Mouse (Mus musculus) hindbrain, postnatal 0 days (tissue): ENCODE data around the gene Tspear. TPM values are rescaled to one million over a fixed set of nuclear protein-coding genes. Genes with fewer than 3 reads are reported as not detected.
"Not testable (repeated sequence)": the region's sequence is repeated elsewhere in the genome, so short reads cannot be mapped to it uniquely, and the experiment has no call there.

Experiments used
- ATAC-seq: fragments of 200-750 bp; cut with Nextera tagmentation; 2 replicates; pipeline ENCODE4 v1.8.0; 2017; ENCODE audit warnings: mild to moderate bottlenecking, moderate TSS enrichment, moderate library complexity
- DNase-seq: peaks from one replicate; pipeline ENCODE4 v3.0.0-alpha.2; 2015; ENCODE audit warnings: low spot score
- H3K27ac ChIP-seq: fragments of 300-500 bp; sonication (generic); 2 replicates; pipeline ENCODE4 v1.5.1; 2014; ENCODE audit warnings: mild to moderate bottlenecking
- H3K27me3 ChIP-seq: fragments of 300-500 bp; sonication (generic); 2 replicates; pipeline ENCODE4 v1.6.1; 2014; ENCODE audit warnings: low read length, mixed read lengths; ENCODE audit not compliant: insufficient read depth
- H3K36me3 ChIP-seq: fragments of 300-500 bp; sonication (generic); 2 replicates; pipeline ENCODE4 v1.6.1; 2014; ENCODE audit warnings: low read length, mixed read lengths; ENCODE audit not compliant: insufficient read depth
- H3K4me1 ChIP-seq: fragments of 300-500 bp; sonication (generic); 2 replicates; pipeline ENCODE4 v1.6.1; 2014; ENCODE audit warnings: antibody characterized with exemption, low read length, mixed read lengths; ENCODE audit not compliant: insufficient read depth
- H3K4me2 ChIP-seq: fragments of 300-500 bp; sonication (generic); 2 replicates; pipeline ENCODE4 v1.6.1; 2014; ENCODE audit warnings: low read depth, mild to moderate bottlenecking, low read length, moderate library complexity, mixed read lengths
- H3K4me3 ChIP-seq: fragments of 300-500 bp; sonication (generic); 2 replicates; pipeline ENCODE4 v1.5.1; 2014; ENCODE audit warnings: low read length
- H3K9ac ChIP-seq: fragments of 300-500 bp; sonication (generic); replicated peaks from 2 replicates; pipeline ENCODE4 v1.6.1; 2014; ENCODE audit warnings: mild to moderate bottlenecking, low read length, moderate library complexity, mixed read lengths
- H3K9me3 ChIP-seq: fragments of 300-500 bp; sonication (generic); 2 replicates; pipeline ENCODE4 v1.6.1; 2016; ENCODE audit warnings: low read length, mixed read lengths
- CTCF ChIP-seq: IDR thresholded peaks from 2 replicates; pipeline ENCODE4 v1.5.1; 2016; ENCODE audit warnings: antibody characterized with exemption, control low read depth, low read depth
- WGBS: fragments of 180-500 bp; shearing (Covaris S2); extraction: QIAGEN DNeasy Blood & Tissue Kit; methylation state at CpG from one replicate; pipeline ENCODE4 v1.1.7; 2014; 5-methylcytosine and 5-hydroxymethylcytosine counted together
- polyA plus RNA-seq: library from polyadenylated mRNA; unstranded; fragments of >200 nt; fragmentation: Nextera tagmentation; extraction: Ambion mirVana; gene quantifications from 2 replicates; pipeline ENCODE4 v1.2.1, GENCODE M21; 2015
- total RNA-seq: library from RNA; depleted of rRNA; stranded (reverse); fragments of >200 nt; gene quantifications from 2 replicates; pipeline ENCODE4 v1.2.3, GENCODE M21; 2014

Gene Tspear
- total and polyA plus RNA-seq, 2 experiments from 2014 or later, result 0.42 to 1.3 TPM

DNA sequence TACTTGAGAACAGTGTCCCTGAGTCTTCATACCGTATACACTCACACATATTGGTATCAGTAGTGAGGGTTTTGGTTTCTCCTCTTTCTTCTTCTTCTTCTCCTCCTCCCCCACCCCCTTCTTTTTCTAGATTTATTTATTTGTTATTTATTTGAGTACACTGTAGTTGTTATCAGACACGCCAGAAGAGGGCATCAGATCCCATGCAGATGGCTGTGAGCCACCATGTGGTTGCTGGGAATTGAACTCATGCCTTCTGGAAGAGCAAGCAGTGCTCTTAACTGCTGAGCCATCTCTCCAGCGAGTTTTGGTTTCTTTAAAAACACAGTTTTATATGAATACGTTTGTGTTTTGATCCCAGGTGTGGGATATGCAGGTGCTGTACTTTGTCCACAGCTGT is 41.9 kb downstream of the Tspear start:
- no peaks in the 10 kb centered on the region for H3K9me3 ChIP-seq
- TF ChIP-seq CTCF, result peak; percentile 28
- H3K9ac ChIP-seq, result no peak overlapping the region
- 68% methylated on average over 4 of the region's 4 CpGs for WGBS
- H3K27me3 ChIP-seq, result no peaks in the 10 kb centered on the region
- H3K36me3 ChIP-seq, result no peaks in the 10 kb centered on the region
- H3K4me3 ChIP-seq, result no peak overlapping the region
- no peak overlapping the region for H3K4me2 ChIP-seq
- H3K27ac ChIP-seq, result no peak overlapping the region
- H3K4me1 ChIP-seq, result no peaks in the 10 kb centered on the region
- no peak for ATAC-seq
- DNase-seq, result no peak

DNA sequence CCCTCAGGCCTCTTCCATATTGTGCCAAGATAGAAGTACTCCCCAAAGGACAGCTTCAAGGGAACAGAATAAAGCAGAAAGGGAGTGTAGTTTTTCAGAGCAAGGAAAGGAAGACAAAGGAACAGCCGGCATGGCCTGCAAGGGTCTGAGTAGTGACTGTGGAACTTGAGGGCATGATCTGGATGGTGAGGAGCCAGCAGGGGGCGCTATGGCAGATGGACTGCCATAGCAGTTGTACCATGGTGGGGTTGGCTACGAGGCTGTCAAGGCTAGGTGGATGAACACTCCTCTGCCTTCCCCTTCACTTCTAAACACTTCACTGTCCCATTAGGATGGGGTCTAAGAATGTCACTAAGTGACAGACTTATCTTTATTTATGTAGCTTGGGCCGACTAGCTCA is 42.9 kb downstream of the Tspear start:
- 55% methylated on average over 4 of the region's 4 CpGs for WGBS
- Histone ChIP-seq H3K27ac (no peak overlapping the region), H3K4me3 (no peak overlapping the region), H3K4me1 (no peaks in the 10 kb centered on the region), H3K9ac (no peak overlapping the region), H3K27me3 (no peaks in the 10 kb centered on the region), H3K4me2 (no peak overlapping the region), H3K36me3 (no peaks in the 10 kb centered on the region), H3K9me3 (no peaks in the 10 kb centered on the region)
- DNase-seq (no peak), ATAC-seq (no peak)
- peak; percentile 34 for TF ChIP-seq CTCF

DNA sequence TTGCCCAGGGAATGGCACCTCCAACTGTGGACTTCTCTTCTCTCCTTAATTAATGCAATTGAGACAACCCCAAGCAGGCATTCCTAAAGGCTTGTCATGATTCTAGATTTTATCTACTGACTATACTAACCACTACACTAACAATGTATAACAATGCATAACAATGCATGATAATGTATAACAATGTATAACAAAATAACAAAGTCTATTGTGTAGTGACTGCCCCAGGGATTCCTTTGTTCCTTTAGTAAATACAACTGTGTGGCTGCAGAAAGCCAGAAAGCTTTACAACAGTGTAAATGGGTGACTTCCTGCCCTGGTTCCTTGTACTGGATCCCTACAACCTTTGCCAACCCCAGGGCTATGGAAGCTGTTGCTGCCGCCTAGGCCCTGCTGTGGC is 49.6 kb downstream of the Tspear start:
- TF ChIP-seq CTCF, result no peak
- DNase-seq (no peak), ATAC-seq (no peak)
- WGBS, result 95% methylated on average over 1 of the region's 1 CpGs
- Histone ChIP-seq H3K9me3 (no peaks in the 10 kb centered on the region), H3K27me3 (no peaks in the 10 kb centered on the region), H3K4me2 (no peak overlapping the region), H3K4me1 (no peaks in the 10 kb centered on the region), H3K27ac (no peak overlapping the region), H3K4me3 (no peak overlapping the region), H3K36me3 (no peaks in the 10 kb centered on the region), H3K9ac (no peak overlapping the region)

DNA sequence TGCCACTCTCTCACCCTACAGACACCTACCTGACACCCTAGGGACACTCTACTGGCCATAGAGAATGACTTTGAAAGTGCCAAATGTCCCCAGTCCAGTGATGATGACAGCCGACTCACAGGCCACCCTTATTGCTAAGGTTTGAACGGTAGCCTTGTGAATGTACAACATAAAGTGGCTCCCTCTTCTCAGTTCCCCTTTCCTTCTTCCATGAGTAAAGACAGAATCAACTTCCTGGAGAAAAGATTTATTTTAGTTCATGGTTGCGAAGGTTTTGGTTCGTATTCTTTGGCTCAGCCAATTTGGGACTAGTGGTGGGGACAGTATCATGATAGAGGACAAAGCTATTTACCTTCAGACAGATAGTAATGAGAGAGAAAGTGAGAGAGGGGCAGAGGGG is 52.6 kb downstream of the Tspear start:
- Histone ChIP-seq H3K9ac (no peak overlapping the region), H3K27ac (no peak overlapping the region), H3K4me1 (no peaks in the 10 kb centered on the region), H3K4me3 (no peak overlapping the region), H3K36me3 (no peaks in the 10 kb centered on the region), H3K27me3 (no peaks in the 10 kb centered on the region), H3K4me2 (no peak overlapping the region), H3K9me3 (no peaks in the 10 kb centered on the region)
- no peak for ATAC-seq
- no peak for DNase-seq
- no peak for TF ChIP-seq CTCF
- 92% methylated on average over 4 of the region's 4 CpGs for WGBS

DNA sequence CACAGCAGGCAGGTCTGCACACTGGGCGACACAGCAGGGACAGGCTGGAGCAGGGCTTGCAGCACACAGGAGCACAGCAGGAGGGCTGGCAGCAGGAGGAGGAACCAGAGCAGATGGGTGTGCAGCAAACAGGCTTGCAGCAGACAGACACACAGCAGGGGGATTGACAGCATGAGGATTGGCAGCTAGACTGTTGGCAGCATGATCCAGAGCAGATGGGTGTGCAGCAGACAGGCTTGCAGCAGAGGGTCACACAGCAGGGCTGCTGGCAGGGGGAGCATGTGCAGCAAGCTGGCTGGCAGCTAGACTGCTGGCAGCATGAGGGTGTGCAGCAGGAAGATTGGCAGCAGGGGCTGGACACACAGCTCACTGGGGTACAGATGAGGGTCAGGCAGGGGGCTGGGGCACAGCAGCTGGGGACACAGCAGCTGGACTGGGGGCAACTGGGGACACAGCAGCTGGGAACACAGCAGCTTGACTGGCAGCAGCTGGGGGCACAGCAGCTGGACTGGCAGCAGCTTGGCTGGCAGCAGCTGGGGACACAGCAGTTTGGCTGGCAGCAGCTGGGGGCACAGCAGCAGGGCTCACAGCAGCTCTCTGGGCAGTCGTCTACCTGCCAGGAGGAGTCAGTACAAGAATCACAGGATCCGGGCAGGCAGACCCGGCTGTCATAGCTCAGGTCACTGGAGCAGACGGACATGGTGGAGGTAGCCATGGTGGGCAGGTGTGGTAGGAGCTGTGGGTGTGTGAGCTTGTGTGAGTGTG is 55.7 kb downstream of the Tspear start, which contains the start of gene Gm18596:
Gene Gm18596 (minus strand): TSS at position 715 of the 765 bp plus-strand sequence.
- H3K9ac ChIP-seq, H3K4me3 ChIP-seq, H3K27ac ChIP-seq, H3K27me3 ChIP-seq, H3K9me3 ChIP-seq, H3K4me2 ChIP-seq, ATAC-seq, H3K4me1 ChIP-seq, H3K36me3 ChIP-seq, DNase-seq: not testable (repeated sequence)
- 41% methylated on average over 4 of the region's 5 CpGs for WGBS

DNA sequence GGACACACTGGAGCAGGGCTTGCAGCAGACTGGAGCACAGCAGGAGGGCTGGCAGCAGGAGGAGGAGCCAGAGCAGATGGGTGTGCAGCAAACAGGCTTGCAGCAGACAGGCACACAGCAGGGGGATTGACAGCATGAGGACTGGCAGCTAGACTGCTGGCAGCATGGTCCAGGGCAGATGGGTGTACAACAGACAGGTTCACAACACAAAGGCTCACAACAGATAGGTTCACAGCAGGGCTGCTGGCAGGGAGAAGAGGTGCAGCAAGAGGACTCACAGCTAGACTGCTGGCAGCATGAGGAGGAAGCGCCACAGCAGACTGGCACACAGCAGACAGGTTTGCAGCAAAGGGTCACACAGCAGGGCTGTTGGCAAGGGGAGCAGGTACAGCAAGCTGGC is 64.3 kb downstream of the Tspear start:
- H3K4me1 ChIP-seq, H3K27ac ChIP-seq, H3K4me3 ChIP-seq, H3K4me2 ChIP-seq, ATAC-seq, H3K9ac ChIP-seq, H3K27me3 ChIP-seq, H3K36me3 ChIP-seq, DNase-seq, H3K9me3 ChIP-seq: not testable (repeated sequence)
- 35% methylated on average over 1 of the region's 1 CpGs for WGBS

DNA sequence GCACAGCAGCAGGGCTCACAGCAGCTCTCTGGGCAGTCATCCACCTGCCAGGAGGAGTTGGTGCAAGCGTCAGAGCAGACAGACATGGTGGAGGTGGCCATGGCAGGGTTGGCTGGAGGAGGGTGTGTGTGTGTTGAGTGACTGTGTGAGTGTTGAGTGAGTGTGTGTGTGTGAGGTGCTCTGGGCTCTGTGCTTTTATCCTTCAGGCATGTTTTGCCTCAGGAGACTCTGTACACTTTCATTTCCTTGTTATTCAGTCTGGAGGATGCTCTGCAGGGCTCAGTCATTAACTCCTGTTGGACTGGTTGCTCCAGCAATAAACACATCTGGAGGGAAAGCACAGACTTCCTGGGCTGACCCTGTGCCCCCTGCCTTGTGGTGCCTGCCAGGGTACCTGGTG is 64.9 kb downstream of the Tspear start, which contains the start of gene Gm9736:
Gene Gm9736 (minus strand): TSS at position 101 of the 400 bp plus-strand sequence.
- not testable (repeated sequence) for H3K27me3 ChIP-seq, H3K4me2 ChIP-seq, H3K4me1 ChIP-seq, H3K36me3 ChIP-seq, H3K27ac ChIP-seq, DNase-seq, ATAC-seq, H3K4me3 ChIP-seq, H3K9ac ChIP-seq, H3K9me3 ChIP-seq
- WGBS, result 75% methylated on average over 1 of the region's 1 CpGs

DNA sequence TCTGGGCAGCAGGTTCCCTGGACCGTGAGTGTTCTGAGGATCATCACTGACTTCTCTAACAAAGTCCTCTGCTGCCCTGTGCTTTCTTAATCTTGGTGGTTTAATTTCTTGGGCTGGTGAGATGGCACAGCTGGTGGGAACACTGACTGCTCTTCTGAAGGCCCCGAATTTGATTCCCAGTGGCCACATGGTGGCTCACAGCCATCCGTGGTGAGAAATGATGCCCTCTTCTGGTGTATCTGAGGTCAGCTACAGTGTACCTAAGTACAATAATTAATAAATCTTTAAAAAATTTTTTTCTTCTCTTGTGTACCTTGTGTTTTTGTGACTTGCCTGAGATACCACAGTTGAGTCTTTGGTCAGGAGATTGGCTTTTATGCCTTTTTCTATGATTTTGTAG is 65.9 kb downstream of the Tspear start:
- not testable (repeated sequence) for H3K36me3 ChIP-seq, H3K4me3 ChIP-seq, ATAC-seq, H3K4me1 ChIP-seq, H3K9me3 ChIP-seq, H3K27ac ChIP-seq, DNase-seq, H3K27me3 ChIP-seq, H3K4me2 ChIP-seq, H3K9ac ChIP-seq
- 60% methylated on average over 3 of the region's 3 CpGs for WGBS
